Mouse (Mus musculus) intestine, postnatal 0 days (tissue): Measurements from ENCODE around the gene Wfdc15b. TPM values are rescaled to one million over a fixed set of nuclear protein-coding genes. Genes with fewer than 3 reads are reported as not detected.

Experiments used
- ATAC-seq: fragments of 200-750 bp; cut with Nextera tagmentation; 2 replicates; pipeline ENCODE4 v1.8.0; 2017; ENCODE audit warnings: mild to moderate bottlenecking, moderate TSS enrichment, moderate library complexity
- H3K27ac ChIP-seq: fragments of 300-500 bp; sonication (generic); 2 replicates; pipeline ENCODE4 v1.5.1; 2014; ENCODE audit warnings: mild to moderate bottlenecking, low read depth, low read length, moderate library complexity
- H3K27me3 ChIP-seq: fragments of 300-500 bp; sonication (generic); replicated peaks from 2 replicates; pipeline ENCODE4 v1.6.1; 2014; ENCODE audit warnings: low read length, mixed read lengths; ENCODE audit not compliant: control insufficient read depth, insufficient read depth
- H3K36me3 ChIP-seq: fragments of 300-500 bp; sonication (generic); 2 replicates; pipeline ENCODE4 v1.6.1; 2014; ENCODE audit warnings: mild to moderate bottlenecking, moderate library complexity; ENCODE audit not compliant: control insufficient read depth, insufficient read depth
- H3K4me1 ChIP-seq: fragments of 300-500 bp; sonication (generic); replicated peaks from 2 replicates; pipeline ENCODE4 v1.6.1; 2014; ENCODE audit warnings: antibody characterized with exemption, low read length, mixed read lengths; ENCODE audit not compliant: control insufficient read depth, insufficient read depth
- H3K4me2 ChIP-seq: fragments of 300-500 bp; sonication (generic); replicated peaks from 2 replicates; pipeline ENCODE4 v1.6.1; 2014; ENCODE audit warnings: low read depth, mild to moderate bottlenecking, moderate library complexity
- H3K4me3 ChIP-seq: fragments of 300-500 bp; sonication (generic); 2 replicates; pipeline ENCODE4 v1.5.1; 2014; ENCODE audit warnings: low read depth, low read length
- H3K9ac ChIP-seq: fragments of 300-500 bp; sonication (generic); 2 replicates; pipeline ENCODE4 v1.6.1; 2014; ENCODE audit warnings: mild to moderate bottlenecking, low read depth, low read length
- H3K9me3 ChIP-seq: fragments of 300-500 bp; sonication (generic); 2 replicates; pipeline ENCODE4 v1.6.1; 2016; ENCODE audit warnings: mixed run types; ENCODE audit not compliant: control insufficient read depth
- CTCF ChIP-seq: sonication (generic); IDR thresholded peaks from 2 replicates; pipeline ENCODE4 v1.5.1; 2016; ENCODE audit warnings: low read depth, mild to moderate bottlenecking, control low read depth, antibody characterized with exemption, moderate library complexity
- WGBS: fragments of 180-500 bp; shearing (Covaris S2); extraction: QIAGEN DNeasy Blood & Tissue Kit; methylation state at CpG from one replicate; pipeline ENCODE4 v1.1.7; 2014; 5-methylcytosine and 5-hydroxymethylcytosine counted together
- polyA plus RNA-seq: library from polyadenylated mRNA; unstranded; fragments of >200 nt; fragmentation: Nextera tagmentation; extraction: Ambion mirVana; gene quantifications from 2 replicates; pipeline ENCODE4 v1.2.1, GENCODE M21; 2015

Wfdc15b gene
- polyA plus RNA-seq, 1 experiment from 2014 or later = 2.6 TPM

DNA sequence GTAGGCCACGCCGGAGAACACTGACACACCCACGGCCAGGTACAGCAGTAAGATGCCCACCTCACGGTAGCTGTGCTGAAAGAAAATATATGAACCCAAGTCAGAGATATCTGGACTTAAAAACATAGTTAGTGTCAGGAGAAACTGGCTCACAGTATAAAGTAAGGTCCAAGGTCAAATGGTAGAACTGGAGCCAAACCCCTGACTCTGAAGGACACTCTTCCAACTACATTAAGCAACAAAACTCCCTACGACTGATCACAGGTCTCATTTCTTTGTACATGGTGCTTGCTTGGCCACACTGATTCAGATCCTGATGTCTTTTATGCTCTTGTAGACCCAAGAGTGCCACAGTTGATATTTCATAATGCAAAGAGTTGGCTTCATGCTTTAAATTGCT is 56.5 kb downstream of the Wfdc15b start:
- peaks cover 27% of the 10 kb centered on the region for H3K27me3 ChIP-seq
- no peak overlapping the region for H3K4me3 ChIP-seq
- H3K36me3 ChIP-seq = no peaks in the 10 kb centered on the region
- H3K27ac ChIP-seq = no peak overlapping the region
- ATAC-seq = no peak
- no peaks in the 10 kb centered on the region for H3K9me3 ChIP-seq
- 0 out of 2 replicates have a peak, but pooled peaks cover 4% of the 10 kb centered on the region for H3K4me1 ChIP-seq
- TF ChIP-seq CTCF = no peak
- H3K9ac ChIP-seq = no peak overlapping the region
- 87% methylated on average over 5 of the region's 5 CpGs for WGBS
- no peak overlapping the region for H3K4me2 ChIP-seq

Other genes starting within 250 kb of the Wfdc15b start
- 180 and 186 TPM in 2 replicates for gene Ywhab, start 226.7 kb downstream of the Wfdc15b start, polyA plus RNA-seq
- gene Pabpc1l, start 196.2 kb downstream of the Wfdc15b start, polyA plus RNA-seq = 0.88 and 0.94 TPM in 2 replicates
- gene Stk4, start 151.3 kb downstream of the Wfdc15b start, polyA plus RNA-seq = 12.1 and 12.2 TPM in 2 replicates
- gene Tomm34, start 150.5 kb downstream of the Wfdc15b start, polyA plus RNA-seq = 25.0 and 27.8 TPM in 2 replicates
- 0.07 and 0.21 TPM in 2 replicates for gene Kcns1, start 50.5 kb downstream of the Wfdc15b start, polyA plus RNA-seq
- gene Wfdc5, start 38.9 kb downstream of the Wfdc15b start, polyA plus RNA-seq = 0.44 TPM in 1 of 2 replicates, not detected in the other
- not detected in 2 replicates for gene Wfdc12, start 31.1 kb downstream of the Wfdc15b start, polyA plus RNA-seq
- not detected in 2 replicates for gene Wfdc15a, start 21.5 kb downstream of the Wfdc15b start, polyA plus RNA-seq
- gene Svs2, start 16.8 kb upstream of the Wfdc15b start, polyA plus RNA-seq = not detected in 2 replicates
- gene Svs3b, start 35.0 kb upstream of the Wfdc15b start, polyA plus RNA-seq = not detected in 2 replicates
- not detected in 2 replicates for gene Svs4, start 56.8 kb upstream of the Wfdc15b start, polyA plus RNA-seq
- not detected in 2 replicates for gene Svs3a, start 67.6 kb upstream of the Wfdc15b start, polyA plus RNA-seq
- not detected in 2 replicates for gene Svs6, start 95.1 kb upstream of the Wfdc15b start, polyA plus RNA-seq
- not detected in 2 replicates for gene Svs5, start 111.1 kb upstream of the Wfdc15b start, polyA plus RNA-seq
- gene Slpi, start 167.4 kb upstream of the Wfdc15b start, polyA plus RNA-seq = 82.5 and 95.0 TPM in 2 replicates
- gene Rbpjl, start 181.5 kb upstream of the Wfdc15b start, polyA plus RNA-seq = 0.12 and 0.16 TPM in 2 replicates
- gene Matn4, start 183.5 kb upstream of the Wfdc15b start, polyA plus RNA-seq = 1.9 and 2.4 TPM in 2 replicates
- gene Sdc4, start 222.2 kb upstream of the Wfdc15b start, polyA plus RNA-seq = 92.0 and 103 TPM in 2 replicates
- 58.7 and 62.3 TPM in 2 replicates for gene Sys1, start 235.3 kb upstream of the Wfdc15b start, polyA plus RNA-seq
- 21.4 and 29.1 TPM in 2 replicates for gene Gm20458, start 239.3 kb upstream of the Wfdc15b start, polyA plus RNA-seq